Comparison of ENCODE assay signal across 17 mouse cellular contexts in genomic region chr8:46251561-46251960, GRCm38 (mm10). TPM values are rescaled to one million over a fixed set of nuclear protein-coding genes. Genes with fewer than 3 reads are reported as not detected.
DNase-seq lines count a peak whose midpoint lies in the region; ATAC-seq and TF ChIP-seq lines count a peak whose summit lies in the region.
"Had no signal": no experiment of that assay in that cellular context is flagged by ENCODE, and none has a peak within 500 bp of the region (broad histone marks: within the 10 kb centered on the region; RNA-seq: fewer than 3 reads in every experiment).

No protein-coding gene starts in this region.

- 34% methylated on average over 10 of the region's 10 CpGs for whole genome bisulfite sequencing in lung, embryonic 14.5 days
- 30% methylated on average over 10 of the region's 10 CpGs for WGBS in forebrain, embryonic 12.5 days
- 28% methylated on average over 10 of the region's 10 CpGs for WGBS in hindbrain, postnatal 0 days

- no peaks in the 10 kb centered on the region for H3K36me3 ChIP-seq in lung, embryonic 14.5 days (ENCODE audit: insufficient read depth)
- no peaks in the 10 kb centered on the region for H3K36me3 ChIP-seq in forebrain, embryonic 12.5 days (replicated peaks)
- no peaks in the 10 kb centered on the region for H3K36me3 ChIP-seq in hindbrain, postnatal 0 days (ENCODE audit: insufficient read depth, low read length)
- H3K36me3 ChIP-seq: kidney, embryonic 15.5 days had no signal

- ATAC-seq in lung, embryonic 14.5 days (ENCODE audit: insufficient read depth): no peak
- ATAC-seq in forebrain, embryonic 12.5 days (ENCODE audit: low FRiP score): no peak
- ATAC-seq in hindbrain, postnatal 0 days: no peak

- no peak overlapping the region for H3K4me3 ChIP-seq in lung, embryonic 14.5 days (ENCODE audit: low read depth, low read length)
- H3K4me3 ChIP-seq in forebrain, embryonic 12.5 days (replicated peaks): no peak overlapping the region
- no peak overlapping the region for H3K4me3 ChIP-seq in hindbrain, postnatal 0 days (ENCODE audit: low read length)
- H3K4me3 ChIP-seq: kidney, embryonic 15.5 days had no signal

- H3K4me1 ChIP-seq in lung, embryonic 14.5 days (ENCODE audit: insufficient read depth): no peaks in the 10 kb centered on the region
- peaks cover 7% of the 10 kb centered on the region for H3K4me1 ChIP-seq in forebrain, embryonic 12.5 days
- no peaks in the 10 kb centered on the region for H3K4me1 ChIP-seq in hindbrain, postnatal 0 days (ENCODE audit: insufficient read depth, low read length)
- H3K4me1 ChIP-seq: kidney, embryonic 15.5 days had no signal

- H3K9me3 ChIP-seq in lung, embryonic 14.5 days (ENCODE audit: low read depth, low read length): no peaks in the 10 kb centered on the region
- H3K9me3 ChIP-seq in forebrain, embryonic 12.5 days: no peaks in the 10 kb centered on the region
- H3K9me3 ChIP-seq in hindbrain, postnatal 0 days (ENCODE audit: low read length): no peaks in the 10 kb centered on the region
- H3K9me3 ChIP-seq: kidney, embryonic 15.5 days had no signal

- DNase-seq in lung, embryonic 14.5 days: no peak
- DNase-seq in lung, postnatal 25 days (ENCODE audit: low spot score): no peak
- DNase-seq in hindbrain, postnatal 0 days (ENCODE audit: low spot score): no peak
- DNase-seq in neural tube, embryonic 10.5 days (ENCODE audit: extremely low spot score, low spot score): peak; percentile 44
- no peak for DNase-seq in adrenal gland, postnatal 10 days
- DNase-seq in thymus, postnatal 10 days (ENCODE audit: low spot score in 2 of 2): no peak
- no peak for DNase-seq in adrenal gland, adult 18-20 months (ENCODE audit: low spot score in 2 of 2)
- DNase-seq: adrenal gland, postnatal 14 days; cerebellum, adult 2 months; gastrocnemius, postnatal 36 days; heart, postnatal 10 days; thymus, adult 2 months had no signal

- H3K4me2 ChIP-seq in lung, embryonic 14.5 days: peak overlapping the region; percentile 16; the same call in 1 of the 2 replicates
- H3K4me2 ChIP-seq in forebrain, embryonic 12.5 days: peak overlapping the region; percentile 34
- H3K4me2 ChIP-seq in hindbrain, postnatal 0 days (ENCODE audit: low read depth, low read length): peak overlapping the region; percentile 37
- H3K4me2 ChIP-seq: kidney, embryonic 15.5 days had no signal

- TF ChIP-seq CTCF in lung, embryonic 14.5 days (IDR thresholded peaks at IDR 0.05; ENCODE audit: low read depth): no peak
- TF ChIP-seq CTCF in hindbrain, postnatal 0 days (IDR thresholded peaks at IDR 0.05; ENCODE audit: low read depth): no peak

- no peaks in the 10 kb centered on the region for H3K27me3 ChIP-seq in lung, embryonic 14.5 days (ENCODE audit: insufficient read depth, low read length)
- H3K27me3 ChIP-seq in forebrain, embryonic 12.5 days: 0 out of 2 replicates have a peak, but pooled peaks cover 10% of the 10 kb centered on the region
- no peaks in the 10 kb centered on the region for H3K27me3 ChIP-seq in hindbrain, postnatal 0 days (ENCODE audit: insufficient read depth, low read length)
- H3K27me3 ChIP-seq: kidney, embryonic 15.5 days had no signal

- H3K9ac ChIP-seq in lung, embryonic 14.5 days: no peak overlapping the region
- H3K9ac ChIP-seq in forebrain, embryonic 12.5 days: 0 out of 2 replicates have a peak overlapping the region, but pooled peaks have one; percentile 17
- H3K9ac ChIP-seq in hindbrain, postnatal 0 days (replicated peaks; ENCODE audit: low read length): no peak overlapping the region
- H3K9ac ChIP-seq: kidney, embryonic 15.5 days had no signal

- no peak overlapping the region for H3K27ac ChIP-seq in lung, embryonic 14.5 days (ENCODE audit: low read depth)
- H3K27ac ChIP-seq in forebrain, embryonic 12.5 days: no peak overlapping the region
- H3K27ac ChIP-seq in hindbrain, postnatal 0 days: no peak overlapping the region
- H3K27ac ChIP-seq: kidney, embryonic 15.5 days had no signal

RNA-seq across cellular contexts. Expression of gene Slc25a4, which starts 40.5 kb away (rescaled TPM):
- 431 and 432 TPM in 2 replicates for polyA plus RNA-seq in lung, embryonic 14.5 days (2014; fragmentation: Nextera tagmentation; extraction: Ambion mirVana)
- 448 and 462 TPM in 2 replicates for polyA plus RNA-seq in forebrain, embryonic 12.5 days (2016; fragmentation: Nextera tagmentation; extraction: Ambion mirVana)
- total RNA-seq in hindbrain, postnatal 0 days (2014; rRNA removed): 1,071 and 1,180 TPM in 2 replicates
- polyA plus RNA-seq in hindbrain, postnatal 0 days (2015; fragmentation: Nextera tagmentation; extraction: Ambion mirVana): 1,213 and 1,215 TPM in 2 replicates
- 100 to 1,000 TPM; 276 to 572 TPM for total RNA-seq in adrenal gland, postnatal 10 days (2021)
- 100 to 1,000 TPM; 166 to 218 TPM for total RNA-seq in adrenal gland, adult 18-20 months (2021)

RNA-seq across cellular contexts. Expression of gene Helt, which starts 42.9 kb away (rescaled TPM):
- not detected in 2 replicates for polyA plus RNA-seq in lung, embryonic 14.5 days (2014; fragmentation: Nextera tagmentation; extraction: Ambion mirVana)
- polyA plus RNA-seq in forebrain, embryonic 12.5 days (2016; fragmentation: Nextera tagmentation; extraction: Ambion mirVana): 11.1 and 13.0 TPM in 2 replicates
- 0.52 TPM in 1 of 2 replicates, not detected in the other for total RNA-seq in hindbrain, postnatal 0 days (2014; rRNA removed)
- polyA plus RNA-seq in hindbrain, postnatal 0 days (2015; fragmentation: Nextera tagmentation; extraction: Ambion mirVana): 0.11 and 0.15 TPM in 2 replicates
- total RNA-seq in adrenal gland, postnatal 10 days (2021): not detected
- not detected for total RNA-seq in adrenal gland, adult 18-20 months (2021)
- total RNA-seq: adrenal gland, postnatal 14 days; heart, postnatal 10 days; liver, adult 2 months; megakaryocyte, adult 5-6 weeks had no signal
- polyA plus RNA-seq: cerebellum, adult 2 months; kidney, embryonic 15.5 days; liver, adult 2 months; spleen, adult 2 months; thymus, adult 2 months had no signal
